Mouse (Mus musculus): Measurements from ENCODE around the gene Nup85. TPM values are rescaled to one million over a fixed set of nuclear protein-coding genes. Genes with fewer than 3 reads are reported as not detected.
"Not testable (repeated sequence)": the region's sequence is repeated elsewhere in the genome, so short reads cannot be mapped to it uniquely, and the experiment has no call there.

The Nup85 gene
- 10 to 100 TPM; 33.2 to 43.0 TPM for total RNA-seq (2021)
- long read RNA-seq, experiment 1, transcript Nup85-201 (19 exons, 2,230 nt) = major isoform, 15 of 21 reads
- long read RNA-seq, experiment 1, partial matches to known transcripts = 3 of 21 reads
- long read RNA-seq, experiment 1, other reads (novel, unspliced or antisense) = 3 of 21 reads
- long read RNA-seq, experiment 2, transcript Nup85-201 (19 exons, 2,230 nt) = major isoform, 56 of 76 reads
- long read RNA-seq, experiment 2, partial matches to known transcripts = 7 of 76 reads
- long read RNA-seq, experiment 2, other reads (novel, unspliced or antisense) = 12 of 76 reads

- peak; percentile 97 to 98 for DNase-seq (ENCODE audit: low spot score in 2 of 2)
Observed at GRCm38 (mm10) chr11:115564064-115564809, at the start of gene Nup85. Gene Nup85, plus strand, starts transcription at chr11:115564434.

DNA sequence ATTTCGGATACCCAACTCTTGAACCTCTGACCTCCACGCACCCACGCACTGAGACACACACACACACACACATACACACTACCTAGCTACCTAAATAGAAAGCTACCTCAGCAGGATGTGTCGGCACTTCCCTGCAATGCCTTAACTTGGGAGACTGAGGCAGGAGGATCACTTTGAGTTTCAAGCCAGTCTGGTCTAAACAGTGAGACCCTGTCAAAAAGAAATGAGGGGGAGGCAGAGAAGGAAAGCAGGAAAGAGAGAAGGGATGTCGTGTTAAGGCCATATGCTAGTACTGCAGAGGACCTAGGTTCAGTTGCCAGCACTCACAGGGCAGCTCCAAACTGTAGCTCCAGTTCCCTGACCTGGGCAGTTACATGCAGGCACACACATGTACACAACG, 49.2 kb upstream of the Nup85 start:
- DNase-seq (ENCODE audit: low spot score in 2 of 2) = no peak

DNA sequence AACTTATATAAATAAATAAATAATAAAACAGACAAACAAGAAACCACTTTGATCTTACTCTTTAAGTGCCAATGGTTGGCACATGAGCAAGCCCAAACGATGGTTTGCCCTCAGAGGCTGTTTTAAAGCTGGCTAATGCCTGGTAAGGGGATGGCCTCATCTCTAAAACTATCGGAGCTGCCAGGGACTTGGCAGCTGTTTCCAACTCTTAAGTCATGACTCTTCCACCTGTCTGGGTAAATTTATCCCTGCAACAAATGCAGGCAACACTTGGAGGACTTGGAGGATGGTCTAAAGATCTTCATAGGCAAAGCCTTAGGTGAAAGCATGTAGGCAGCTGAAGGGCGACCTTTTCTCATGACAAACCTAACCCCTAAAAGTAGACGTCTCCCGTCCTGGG, 47.3 kb upstream of the Nup85 start:
- DNase-seq (ENCODE audit: low spot score in 2 of 2) = no peak

- DNase-seq (ENCODE audit: low spot score in 2 of 2) = no peak
Observed at GRCm38 (mm10) chr11:115518693-115519092, 45.5 kb upstream of the Nup85 start.

GRCm38 (mm10) chr11:115519581-115519980, 44.7 kb upstream of the Nup85 start:
- no peak for DNase-seq (ENCODE audit: low spot score in 2 of 2)

GRCm38 (mm10) chr11:115520218-115520617, 44.0 kb upstream of the Nup85 start:
- no peak for DNase-seq (ENCODE audit: low spot score in 2 of 2)

GRCm38 (mm10) chr11:115521080-115521479, 43.2 kb upstream of the Nup85 start:
- no peak for DNase-seq (ENCODE audit: low spot score in 2 of 2)

DNA sequence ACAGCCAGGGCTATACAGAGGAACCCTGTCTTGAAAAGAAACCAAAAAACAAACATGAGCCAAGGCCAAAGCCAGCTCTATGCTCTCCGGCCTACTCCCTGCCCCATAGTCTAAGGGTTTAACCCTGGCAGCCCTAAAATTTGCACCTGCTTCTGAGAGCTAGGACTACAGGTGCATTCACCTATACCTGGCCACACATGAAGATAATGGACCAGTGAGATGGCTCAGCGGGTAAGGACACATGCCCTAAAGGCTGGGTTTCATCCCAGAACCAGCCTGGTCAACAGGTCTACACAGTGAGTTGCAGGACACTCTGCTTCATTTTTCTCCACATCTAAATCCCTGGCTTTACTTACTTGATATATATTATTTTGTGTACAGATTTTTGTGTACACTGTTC, 42.0 kb upstream of the Nup85 start:
- no peak for DNase-seq (ENCODE audit: low spot score in 2 of 2)

DNA sequence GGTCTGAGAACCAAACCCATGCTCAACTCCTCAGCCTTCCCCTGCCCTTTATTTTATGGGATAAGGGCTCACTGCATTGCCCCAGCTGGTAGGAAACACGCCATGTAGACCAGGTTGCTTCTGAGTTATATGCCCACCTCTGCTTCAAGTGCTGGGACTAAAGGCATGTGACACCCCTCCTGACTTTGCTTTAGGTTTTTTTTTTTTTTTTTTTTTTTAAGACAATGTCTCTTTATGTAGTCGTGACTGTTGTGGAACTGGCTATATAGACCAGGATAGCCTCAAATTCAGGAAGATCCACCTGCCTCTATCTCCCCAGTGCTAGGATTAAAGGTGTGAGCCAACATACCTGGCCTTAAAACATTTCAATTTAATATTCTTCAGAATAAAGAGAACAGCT, 41.5 kb upstream of the Nup85 start:
- DNase-seq (ENCODE audit: low spot score in 2 of 2) = no peak

DNA sequence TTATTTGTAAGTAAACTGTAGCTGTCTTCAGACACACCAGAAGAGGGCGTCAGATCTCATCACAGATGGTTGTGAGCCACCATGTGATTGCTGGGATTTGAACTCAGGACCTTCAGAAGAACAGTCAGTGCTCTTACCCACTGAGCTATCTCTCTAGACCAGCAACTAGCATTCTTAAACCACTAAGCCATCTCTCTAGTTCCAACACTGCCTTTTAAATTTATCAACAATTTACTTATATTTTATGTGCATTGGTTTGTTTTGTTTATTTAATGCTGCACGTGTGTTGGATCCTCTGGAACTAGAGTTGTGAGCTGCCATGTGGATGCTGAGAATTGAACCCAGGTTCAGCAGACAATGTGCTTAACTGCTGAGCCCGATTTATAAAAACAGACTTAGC, 37.8 kb upstream of the Nup85 start:
- not testable (repeated sequence) for DNase-seq (ENCODE audit: low spot score in 2 of 2)

DNA sequence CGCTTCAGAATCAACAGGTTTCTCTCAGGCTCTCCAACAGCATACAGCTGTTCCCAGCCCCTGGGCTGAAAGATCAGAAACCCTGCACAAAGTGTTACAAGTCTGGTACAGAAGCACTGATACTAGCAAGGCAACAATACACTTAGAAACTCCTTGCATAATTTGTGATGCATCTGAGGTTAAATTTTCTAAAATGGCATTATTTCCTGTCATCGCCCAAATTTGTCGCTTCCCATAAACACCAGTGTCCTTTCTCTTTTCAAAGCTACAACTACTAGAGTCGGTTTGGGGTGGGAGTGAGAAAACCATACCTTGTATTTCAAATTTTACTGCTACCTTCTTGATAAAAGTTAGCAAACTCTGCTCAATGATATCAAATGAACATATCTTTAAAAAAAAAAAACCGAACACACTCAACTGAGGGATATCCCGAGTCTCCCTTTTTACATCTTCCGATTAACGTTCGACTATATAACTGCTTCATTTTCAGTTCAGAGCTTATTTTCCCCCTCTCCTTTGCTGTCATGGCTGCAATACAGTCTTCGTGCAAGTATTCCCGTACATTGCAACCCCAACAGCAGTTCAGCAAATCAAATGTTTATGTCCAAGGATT, 29.4 kb upstream of the Nup85 start:
- DNase-seq (ENCODE audit: low spot score in 2 of 2) = no peak

DNA sequence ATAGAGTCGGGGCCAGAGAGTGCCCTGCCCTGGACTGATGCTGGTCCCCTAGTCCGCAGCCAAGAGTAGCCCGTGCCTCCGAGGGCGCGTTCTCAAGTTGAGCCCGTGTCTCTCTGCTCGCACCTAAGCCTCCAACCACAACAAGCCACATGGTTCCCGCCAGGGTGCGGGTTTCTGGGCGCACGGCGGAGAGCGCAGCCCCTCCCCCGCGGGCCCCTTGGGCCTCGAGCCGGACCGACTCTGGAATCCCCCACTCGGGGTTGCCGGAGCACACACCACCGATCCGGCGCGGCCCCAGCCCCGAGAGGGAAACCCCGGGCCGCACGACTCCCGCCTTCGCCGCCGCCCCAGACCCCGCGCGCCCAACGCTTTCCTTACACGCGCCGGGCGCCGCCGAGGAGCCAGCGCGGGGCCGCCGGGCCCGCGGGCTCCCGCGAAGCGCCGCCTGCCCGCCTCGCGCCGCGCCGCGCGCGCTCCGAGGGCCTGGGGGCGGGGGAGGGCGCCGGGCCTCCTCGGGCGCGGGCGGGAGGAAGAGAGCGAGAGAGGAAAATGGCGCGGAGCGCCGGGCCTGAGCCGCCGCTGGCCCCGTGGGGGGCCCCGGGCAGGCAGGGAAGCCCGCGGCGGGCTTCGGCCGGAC, 28.7 kb upstream of the Nup85 start:
- peak; percentile 61 to 69 for DNase-seq (ENCODE audit: low spot score in 2 of 2)

GRCm38 (mm10) chr11:115536038-115536681, 28.1 kb upstream of the Nup85 start, which contains the start of gene Sumo2:
Gene Sumo2, minus strand, starts transcription at chr11:115536276.
- DNase-seq (ENCODE audit: low spot score in 2 of 2) = peak; percentile 100

- DNase-seq (ENCODE audit: low spot score in 2 of 2) = no peak
Observed at GRCm38 (mm10) chr11:115536856-115537568, 27.2 kb upstream of the Nup85 start.

DNA sequence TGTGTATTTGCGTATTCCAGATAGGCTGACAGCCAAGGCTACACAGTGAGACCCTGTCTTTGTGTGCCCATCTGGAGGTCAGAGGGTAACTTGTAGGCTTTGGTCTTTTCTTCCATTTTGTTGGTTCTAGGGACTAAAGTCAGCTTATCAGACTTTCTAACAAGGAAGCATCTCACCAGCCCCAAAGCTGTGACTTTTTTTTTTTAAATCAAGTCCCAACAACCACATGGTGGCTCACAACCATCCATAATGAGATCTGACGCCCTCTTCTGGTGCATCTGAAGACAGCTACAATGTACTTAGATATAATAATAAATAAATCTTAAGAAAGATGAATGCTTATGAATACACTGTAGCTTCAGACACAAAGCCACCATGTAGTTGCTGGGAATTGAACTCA, 26.2 kb upstream of the Nup85 start:
- no peak for DNase-seq (ENCODE audit: low spot score in 2 of 2)

- DNase-seq (ENCODE audit: low spot score in 2 of 2) = no peak
Observed at GRCm38 (mm10) chr11:115543571-115543970, 20.7 kb upstream of the Nup85 start.

- DNase-seq (ENCODE audit: low spot score in 2 of 2) = peak in 1 of 2 experiments; percentile 19
Observed at GRCm38 (mm10) chr11:115552783-115553182, 11.5 kb upstream of the Nup85 start.

- DNase-seq (ENCODE audit: low spot score in 2 of 2) = no peak
Observed at GRCm38 (mm10) chr11:115555717-115556116, 8.5 kb upstream of the Nup85 start.

DNA sequence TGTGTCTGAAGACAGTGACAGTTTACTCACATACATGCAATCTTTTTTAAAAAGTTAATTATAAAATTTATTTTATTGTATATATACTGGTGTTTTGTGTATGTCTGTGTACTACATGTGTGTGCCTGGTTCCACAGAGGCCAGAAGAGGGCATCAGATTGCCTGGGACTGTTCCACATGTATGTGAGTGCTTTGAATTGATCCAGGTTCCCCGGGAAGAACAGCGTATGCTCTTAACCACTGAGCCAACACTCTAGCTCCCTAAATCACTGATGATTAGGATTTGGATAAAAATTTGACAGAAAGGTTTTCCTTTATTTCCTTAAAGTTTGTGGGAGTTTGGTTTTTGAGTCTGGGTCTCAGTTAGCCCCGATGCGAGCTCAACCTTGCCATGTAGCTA, 828 bp upstream of the Nup85 start:
- DNase-seq (ENCODE audit: low spot score in 2 of 2) = no peak

GRCm38 (mm10) chr11:115564961-115565360, 727 bp downstream of the Nup85 start:
- no peak for DNase-seq (ENCODE audit: low spot score in 2 of 2)

All from adrenal gland, adult 18-20 months (tissue).